Mouse (Mus musculus) cerebellum, adult 2 months (tissue): ENCODE results near the gene Arhgap31.

ENCODE experiments used
- CTCF ChIP-seq: fragments of 200-500 bp; IDR thresholded peaks from 2 replicates; pipeline ENCODE4 v1.5.1; 2011; ENCODE audit warnings: low read depth, mild to moderate bottlenecking, control low read depth, low read length, moderate library complexity, borderline replicate concordance; ENCODE audit not compliant: insufficient read depth
- POLR2A ChIP-seq: fragments of 200-500 bp; IDR thresholded peaks from 2 replicates; pipeline ENCODE4 v1.6.1; 2011; ENCODE audit warnings: low read length, control low read depth, borderline replicate concordance; ENCODE audit not compliant: insufficient read depth

DNA sequence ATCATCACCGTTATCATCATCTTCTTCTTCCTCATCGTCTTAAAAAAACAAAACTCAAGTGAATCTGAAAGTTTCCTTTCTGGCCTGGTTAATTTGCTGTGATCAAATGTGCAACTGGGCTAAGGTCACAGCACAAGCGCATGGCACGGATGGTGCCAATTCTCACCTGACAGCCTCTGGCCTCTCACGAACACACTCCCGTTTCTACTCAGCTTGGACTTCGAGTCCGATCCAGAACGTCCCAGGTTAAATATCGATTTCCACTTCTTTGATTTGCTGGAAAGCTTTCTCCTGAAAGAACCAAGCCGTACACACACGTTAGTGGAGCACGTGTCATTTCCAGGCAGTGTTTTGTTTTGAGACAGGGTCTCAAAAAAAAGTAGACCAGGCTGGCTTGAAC, 95.1 kb downstream of the Arhgap31 start:
- TF ChIP-seq CTCF (no peak), POLR2A (no peak)
